Mouse (Mus musculus) lung, postnatal 4 days (tissue): Measurements from ENCODE around the gene Camk1.
"Not testable (repeated sequence)": the region's sequence is repeated elsewhere in the genome, so short reads cannot be mapped to it uniquely, and the experiment has no call there.

Source experiments
- DNase-seq, 2 experiments: peaks; one replicate each; pipeline ENCODE4 v3.0.0; 2021

Camk1 gene

DNA sequence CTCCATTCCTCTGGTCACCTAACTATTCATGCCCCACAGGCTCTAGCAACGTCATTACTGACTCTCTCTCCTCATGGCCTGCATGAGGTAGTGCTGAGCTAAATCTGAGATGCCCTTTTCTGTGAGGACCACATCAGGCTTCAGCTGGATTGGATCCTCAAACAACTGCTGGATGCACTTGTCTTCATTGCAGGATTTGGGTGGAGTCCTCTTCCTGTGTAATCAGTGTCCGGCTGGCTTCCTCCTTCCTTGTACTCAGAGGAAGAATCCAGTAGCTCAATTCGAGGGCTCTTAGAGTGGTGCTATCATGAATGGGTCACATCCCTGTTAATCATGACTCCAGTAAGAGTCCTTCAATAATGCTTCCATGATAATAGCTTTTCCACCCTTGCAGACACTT lies 9.9 kb upstream of the Camk1 start:
- DNase-seq, result no peak

GRCm38 (mm10) chr6:113352820-113353219 lies 9.0 kb upstream of the Camk1 start:
- DNase-seq, result no peak

- DNase-seq, result peak in 1 of 2 experiments; percentile 23
Observed at GRCm38 (mm10) chr6:113351653-113352052, 7.9 kb upstream of the Camk1 start.

DNA sequence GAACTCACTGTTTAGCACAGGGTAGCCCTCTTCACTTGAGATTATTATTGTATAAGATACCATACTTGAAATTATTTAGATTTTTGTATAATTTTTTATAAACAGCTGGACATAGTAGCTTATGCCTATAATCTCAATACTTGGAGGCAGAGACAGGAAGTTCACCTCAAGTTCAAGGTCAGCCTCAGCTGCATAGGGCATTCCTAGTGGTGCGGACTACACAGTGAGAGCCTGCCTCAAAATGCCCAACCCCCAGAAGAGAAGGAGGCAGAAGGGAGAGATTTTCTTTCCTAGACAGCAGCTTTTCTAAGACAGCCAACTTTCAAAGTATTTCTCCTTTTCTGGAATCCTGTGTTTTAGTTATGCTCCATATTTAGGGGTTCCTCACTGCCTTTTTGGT lies 7.4 kb upstream of the Camk1 start:
- DNase-seq, result no peak

- DNase-seq, result no peak
Observed at GRCm38 (mm10) chr6:113350538-113350937, 6.8 kb upstream of the Camk1 start.

GRCm38 (mm10) chr6:113346897-113347296 lies 3.1 kb upstream of the Camk1 start:
- DNase-seq, result no peak

- peak; percentile 85 to 92 for DNase-seq
Observed at GRCm38 (mm10) chr6:113344321-113344720, 537 bp upstream of the Camk1 start.

GRCm38 (mm10) chr6:113342297-113342696 lies 1.5 kb downstream of the Camk1 start:
- no peak for DNase-seq

DNA sequence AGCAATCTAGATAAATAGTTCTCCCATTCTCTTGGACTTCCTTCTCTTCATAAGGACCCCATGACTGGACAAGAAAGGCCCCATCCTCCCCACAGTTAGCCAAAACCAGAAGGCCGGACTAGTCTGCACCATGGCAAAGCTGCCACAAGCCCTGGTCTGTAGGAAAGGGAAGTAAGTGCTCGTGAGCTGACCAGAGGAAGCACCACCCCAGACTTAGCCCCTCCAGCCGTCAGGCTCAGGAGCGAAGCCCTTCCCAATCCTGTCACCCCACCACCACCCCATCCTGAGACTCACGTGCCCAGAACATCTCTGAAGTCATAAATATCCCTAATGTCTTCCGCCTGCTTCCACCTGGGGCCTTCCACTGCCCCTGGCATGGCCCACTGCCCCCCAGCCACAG lies 2.2 kb downstream of the Camk1 start:
- DNase-seq, result peak; percentile 33 to 34

- DNase-seq, result no peak
Observed at GRCm38 (mm10) chr6:113336852-113337620, 6.7 kb downstream of the Camk1 start.

- DNase-seq, result no peak
Observed at GRCm38 (mm10) chr6:113334216-113334615, 9.6 kb downstream of the Camk1 start.

DNA sequence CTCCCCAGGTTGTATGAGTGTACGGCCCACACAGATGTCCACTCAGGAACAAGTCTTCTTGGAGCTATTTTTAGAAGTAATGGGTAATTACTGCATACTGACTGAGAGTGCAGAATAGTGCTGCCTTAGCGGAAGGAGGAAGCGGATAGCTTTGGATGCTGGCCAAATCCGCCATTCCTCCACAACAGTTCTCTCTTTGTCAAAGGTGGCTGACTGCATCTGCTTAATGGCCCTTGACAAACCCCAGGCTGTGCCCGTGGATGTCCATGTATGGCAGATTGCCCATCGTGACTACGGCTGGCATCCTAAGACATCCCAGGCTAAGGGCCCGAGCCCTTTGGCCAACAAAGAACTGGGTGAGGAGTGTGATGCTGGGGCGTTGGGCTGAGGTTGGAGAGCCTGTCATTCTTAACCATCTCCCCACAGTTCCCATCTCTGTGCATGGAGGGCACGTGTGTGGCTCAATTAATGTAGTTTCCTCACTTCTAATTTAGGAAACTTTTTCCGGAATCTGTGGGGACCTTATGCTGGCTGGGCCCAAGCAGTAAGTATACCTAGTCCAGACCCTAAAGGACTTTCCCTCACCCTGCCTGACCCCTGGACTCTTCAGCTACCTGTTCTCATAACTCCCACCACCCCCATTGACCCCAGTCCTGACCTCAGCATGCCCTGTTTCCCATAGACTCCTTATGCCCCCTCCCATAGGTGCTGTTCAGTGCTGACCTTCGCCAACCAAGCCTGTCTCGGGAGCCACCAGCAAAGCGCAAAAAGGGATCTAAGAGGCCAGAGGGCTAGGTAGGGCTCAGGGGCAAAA lies 10.4 kb downstream of the Camk1 start:
- DNase-seq, result peak; percentile 69 to 76

DNA sequence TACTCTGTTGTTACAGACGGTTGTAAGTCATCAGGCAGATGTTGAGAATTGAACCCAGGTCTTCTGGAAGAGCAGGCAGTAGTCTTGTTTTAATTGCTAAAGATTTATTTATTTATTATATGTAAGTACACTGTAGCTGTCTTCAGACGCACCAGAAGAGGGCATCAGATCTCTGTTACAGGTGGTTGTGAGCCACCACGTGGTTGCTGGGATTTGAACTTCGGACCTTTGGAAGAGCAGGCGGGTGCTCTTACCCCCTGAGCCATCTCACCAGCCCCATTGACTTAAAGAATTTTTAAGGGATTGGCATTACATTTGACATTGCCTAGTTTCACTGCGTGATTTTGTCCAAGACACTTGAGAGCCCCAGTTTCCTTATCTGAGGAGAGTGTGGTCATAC lies 11.1 kb downstream of the Camk1 start:
- DNase-seq, result not testable (repeated sequence)

GRCm38 (mm10) chr6:113331721-113332120 lies 12.1 kb downstream of the Camk1 start:
- no peak for DNase-seq

- peak in 1 of 2 experiments; percentile 31 for DNase-seq
Observed at GRCm38 (mm10) chr6:113330547-113330946, 13.2 kb downstream of the Camk1 start.

- DNase-seq, result no peak
Observed at GRCm38 (mm10) chr6:113329396-113329795, 14.4 kb downstream of the Camk1 start.

DNA sequence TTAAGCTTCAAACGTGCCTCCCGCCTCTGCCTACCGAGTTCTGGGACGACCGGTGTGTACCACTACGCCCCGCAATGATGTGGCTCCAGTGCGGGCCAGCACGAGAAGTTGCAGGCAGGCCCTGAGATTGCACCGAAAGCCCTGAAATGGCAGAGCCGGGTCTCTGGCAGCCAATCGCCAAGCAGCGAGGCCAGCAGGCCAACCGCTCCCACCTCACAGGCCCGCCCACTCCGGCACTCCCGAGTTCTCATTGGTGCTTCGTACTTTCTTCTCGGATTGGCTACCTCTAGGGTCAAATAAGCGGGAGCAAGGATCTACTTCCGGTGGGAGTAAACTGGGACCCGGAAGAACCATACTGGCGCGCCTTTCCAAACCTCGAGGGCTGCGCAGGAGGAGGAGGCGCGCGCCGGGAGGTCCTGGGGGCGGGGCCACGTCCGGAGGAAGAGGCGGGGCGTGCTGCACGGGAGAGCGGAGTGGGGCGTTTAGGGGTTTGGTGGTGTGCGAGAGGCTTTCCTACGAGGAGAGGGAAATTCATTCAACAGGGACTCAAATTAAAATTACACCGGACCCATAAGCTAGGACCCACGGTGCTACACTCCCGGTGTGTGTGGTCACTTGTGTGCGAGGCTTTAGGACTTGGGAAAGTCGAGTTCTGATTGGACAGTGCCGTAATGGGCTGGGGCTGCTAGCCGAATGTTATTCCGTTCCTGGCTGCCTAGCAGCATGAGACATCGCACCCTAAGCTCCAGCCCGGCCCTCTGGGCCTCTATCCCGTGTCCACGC lies 17.1 kb downstream of the Camk1 start, which contains the start of gene Ogg1:
TSS of gene Ogg1 (plus strand) at position 440 of the 783 bp plus-strand sequence.
- peak; percentile 98 to 99 for DNase-seq

- DNase-seq, result no peak
Observed at GRCm38 (mm10) chr6:113315972-113316371, 27.8 kb downstream of the Camk1 start.

- peak; percentile 27 to 39 for DNase-seq
Observed at GRCm38 (mm10) chr6:113308141-113308540, 35.6 kb downstream of the Camk1 start.

DNA sequence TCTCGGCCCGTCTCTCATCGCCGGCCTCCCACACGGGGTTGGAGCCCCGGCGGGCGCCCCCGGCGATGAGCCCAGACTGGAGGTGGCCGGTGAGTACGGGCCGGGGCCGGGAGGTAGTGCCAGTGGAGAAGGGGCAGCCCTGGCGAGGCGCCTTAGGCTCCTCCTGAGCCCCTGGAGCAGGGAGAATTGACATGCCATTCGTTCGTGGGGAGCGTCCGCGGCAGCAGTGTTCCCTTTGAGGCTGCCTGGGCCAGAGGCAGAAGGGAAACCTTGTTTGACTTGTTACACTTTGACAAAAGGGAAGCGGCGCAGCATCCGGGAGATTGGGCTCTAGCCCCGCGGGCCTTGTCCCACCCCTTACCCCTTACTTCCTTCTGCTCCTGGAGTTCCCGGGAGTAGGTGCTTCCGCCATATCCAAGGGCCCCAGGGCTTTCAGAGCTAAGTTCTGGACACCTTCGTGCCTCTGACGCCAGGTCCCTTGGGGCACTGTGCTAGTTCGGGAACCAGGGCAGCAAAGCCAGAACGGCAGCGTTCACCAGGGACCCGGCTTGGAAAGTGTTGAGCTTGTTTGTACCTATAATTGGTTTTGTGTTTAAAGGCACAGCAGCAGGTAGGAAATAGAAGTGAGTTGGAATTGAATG lies 36.2 kb downstream of the Camk1 start:
- peak; percentile 71 for DNase-seq

DNA sequence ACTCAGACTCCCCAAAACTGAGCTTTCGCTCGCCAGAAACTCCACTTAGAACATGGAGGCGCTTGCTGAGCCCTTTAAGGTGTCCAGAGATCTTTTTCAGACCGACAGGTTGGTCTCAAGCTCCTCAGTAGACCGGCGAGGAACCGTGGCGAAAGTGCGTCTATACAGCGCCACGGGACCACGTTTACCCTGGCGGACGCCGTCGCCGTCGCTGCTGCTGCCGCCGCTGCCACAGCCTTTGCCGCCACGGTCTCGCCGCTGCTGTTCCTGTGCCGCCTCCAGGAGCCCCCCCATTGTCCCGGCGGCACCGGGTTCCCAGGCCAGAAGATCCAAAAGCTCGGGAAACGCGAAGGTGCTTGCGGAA lies 36.8 kb downstream of the Camk1 start, which contains the start of gene Brpf1:
TSS of gene Brpf1 (plus strand) at position 152 of the 364 bp plus-strand sequence.
- DNase-seq, result no peak

GRCm38 (mm10) chr6:113306322-113306985 lies 37.3 kb downstream of the Camk1 start:
- peak; percentile 100 for DNase-seq
